Mouse (Mus musculus) kidney, adult 2 months (tissue): ENCODE data around the gene Bbs1.

Experiments
- CTCF ChIP-seq: fragments of 200-500 bp; conservative IDR thresholded peaks from 2 replicates; pipeline ENCODE4 v1.5.1; 2011; ENCODE audit warnings: low read depth, mild to moderate bottlenecking, control low read depth, low read length, moderate library complexity, mixed read lengths; ENCODE audit not compliant: insufficient read depth, insufficient read length
- POLR2A ChIP-seq: fragments of 200-500 bp; IDR thresholded peaks from one replicate; pipeline ENCODE4 v1.6.1; 2011; ENCODE audit warnings: low read depth, low read length, control low read depth

- TF ChIP-seq POLR2A (no peak), CTCF (no peak)
Measured at GRCm38 (mm10) chr19:4905979-4906794, at the start of gene Bbs1.
